ENCODE assay signal across 8 mouse cellular contexts in the genomic region with DNA sequence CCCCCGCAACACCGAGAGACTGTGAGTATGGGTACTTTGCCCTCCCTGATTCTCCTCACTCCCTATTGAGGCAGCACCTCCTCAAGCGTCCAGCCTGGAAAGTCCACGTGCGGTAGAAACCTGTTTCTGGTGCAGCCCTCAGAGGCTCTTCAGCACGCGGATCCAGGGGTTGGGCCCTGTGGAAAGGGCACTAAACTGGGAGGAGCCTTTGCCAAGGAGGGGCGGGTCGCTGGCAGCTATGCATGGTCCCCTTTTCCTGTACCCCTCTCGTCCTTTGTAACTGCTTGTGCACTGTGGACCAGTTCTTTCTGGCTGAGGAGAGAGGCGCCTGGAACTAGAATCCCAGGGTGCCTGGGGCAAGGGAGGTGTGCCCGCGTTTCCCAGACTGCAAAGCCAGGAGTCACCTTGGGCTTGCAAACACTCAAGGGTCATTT. TPM values are rescaled to one million over a fixed set of nuclear protein-coding genes. Genes with fewer than 3 reads are reported as not detected.
DNase-seq lines count a peak whose midpoint lies in the region; ATAC-seq and TF ChIP-seq lines count a peak whose summit lies in the region.

No protein-coding gene starts in this region.

- WGBS in midbrain, embryonic 14.5 days = 0% methylated on average over 13 of the region's 13 CpGs

- peak; percentile 9; the same call in 1 of the 2 replicates for ATAC-seq in midbrain, embryonic 14.5 days (ENCODE audit: low FRiP score, low TSS enrichment)
- ATAC-seq in activated CD4-positive, CD25-positive, alpha-beta regulatory T cell, adult 4 months = no peak

- peak overlapping the region; percentile 76 for H3K9ac ChIP-seq in midbrain, embryonic 14.5 days (replicated peaks; ENCODE audit: low read length)

- no peaks in the 10 kb centered on the region for H3K9me3 ChIP-seq in midbrain, embryonic 14.5 days (ENCODE audit: control insufficient read depth, low read length)

- peak in 1 of 2 experiments; percentile 29 for DNase-seq in left cerebral cortex, adult 2 months (ENCODE audit: extremely low spot score in 1 of 2, low spot score in 2 of 2)
- no peak for DNase-seq in left cerebral cortex, adult 8-10 months (ENCODE audit: low spot score in 2 of 2)
- DNase-seq in embryo, embryonic 10.5 days (ENCODE audit: low spot score) = peak; percentile 57
- peak; percentile 6 to 14 for DNase-seq in heart, postnatal 36 days
- DNase-seq in kidney, postnatal 4 days = peak; percentile 69 to 77
- DNase-seq in midbrain, embryonic 14.5 days = peak; percentile 58
- no peak for DNase-seq in thymus, postnatal 0 days (ENCODE audit: low spot score)

- peak overlapping the region; percentile 96 for H3K4me2 ChIP-seq in midbrain, embryonic 14.5 days (ENCODE audit: low read length)

- peaks cover 5% of the 10 kb centered on the region; the same call in 1 of the 2 replicates for H3K27me3 ChIP-seq in midbrain, embryonic 14.5 days (ENCODE audit: control insufficient read depth, insufficient read depth, low read length)

- no peak for TF ChIP-seq CTCF in left cerebral cortex, adult 2 months (IDR thresholded peaks at IDR 0.05)

- H3K4me1 ChIP-seq in midbrain, embryonic 14.5 days (ENCODE audit: control insufficient read depth, insufficient read depth, low read length) = peaks cover 21% of the 10 kb centered on the region

- intact Hi-C loops in left cerebral cortex, adult 2 months (cut with DNase I) = loop anchor here (10.0 kb wide), 1 partner anchor 1540 kb away; no protein-coding TSS in a partner anchor
- intact Hi-C loops in heart, postnatal 36 days (cut with DNase I) = loop anchor here (10.0 kb wide), 1 partner anchor 740 kb away; no protein-coding TSS in a partner anchor

- H3K27ac ChIP-seq in left cerebral cortex, adult 2 months = peak overlapping the region; percentile 59; the same call in 1 of the 2 replicates
- H3K27ac ChIP-seq in midbrain, embryonic 14.5 days (replicated peaks; ENCODE audit: low read depth, low read length) = 0 out of 2 replicates have a peak overlapping the region, but pooled peaks have one; percentile 37

- peak overlapping the region; percentile 70 for H3K4me3 ChIP-seq in left cerebral cortex, adult 2 months
- H3K4me3 ChIP-seq in midbrain, embryonic 14.5 days (replicated peaks; ENCODE audit: low read depth, low read length) = peak overlapping the region; percentile 77

- no peaks in the 10 kb centered on the region for H3K36me3 ChIP-seq in midbrain, embryonic 14.5 days (ENCODE audit: control insufficient read depth, insufficient read depth, low read length)

RNA-seq across cellular contexts. Expression of gene Slit2, which starts 2.3 kb away (rescaled TPM):
- 10 to 100 TPM; 39.4 to 41.2 TPM for total RNA-seq in left cerebral cortex, adult 2 months (2021)
- 10 to 100 TPM; 25.0 to 50.0 (median 31.9) TPM for total RNA-seq in left cerebral cortex, adult 8-10 months (2022)
- total RNA-seq in heart, postnatal 36 days (2021) = 1 to 10 TPM; 4.2 to 5.9 TPM
- 24.1 and 25.7 TPM in 2 replicates for polyA plus RNA-seq in midbrain, embryonic 14.5 days (2014; fragmentation: Nextera tagmentation; extraction: Ambion mirVana)
- polyA plus RNA-seq in thymus, postnatal 0 days (2015; fragmentation: Nextera tagmentation; extraction: Ambion mirVana) = 0.69 and 1.1 TPM in 2 replicates
- polyA plus RNA-seq in activated CD4-positive, CD25-positive, alpha-beta regulatory T cell, adult 4 months (2017; shearing (Covaris generic)) = under 1 TPM in 1 of 2 experiments, not detected in 1; 0.85 TPM

Comparison
In these comparisons a context has a peak if more than half of its experiments do, and no peak if none do; other contexts are left out.
1. DNase-seq: peak in embryo, embryonic 10.5 days (single experiment), heart, postnatal 36 days (2 of 2), kidney, postnatal 4 days (2 of 2) and midbrain, embryonic 14.5 days (single experiment); none in left cerebral cortex, adult 8-10 months (0 of 2) and thymus, postnatal 0 days (single experiment).